Mouse (Mus musculus): ENCODE results near the gene Ttll12.

DNA sequence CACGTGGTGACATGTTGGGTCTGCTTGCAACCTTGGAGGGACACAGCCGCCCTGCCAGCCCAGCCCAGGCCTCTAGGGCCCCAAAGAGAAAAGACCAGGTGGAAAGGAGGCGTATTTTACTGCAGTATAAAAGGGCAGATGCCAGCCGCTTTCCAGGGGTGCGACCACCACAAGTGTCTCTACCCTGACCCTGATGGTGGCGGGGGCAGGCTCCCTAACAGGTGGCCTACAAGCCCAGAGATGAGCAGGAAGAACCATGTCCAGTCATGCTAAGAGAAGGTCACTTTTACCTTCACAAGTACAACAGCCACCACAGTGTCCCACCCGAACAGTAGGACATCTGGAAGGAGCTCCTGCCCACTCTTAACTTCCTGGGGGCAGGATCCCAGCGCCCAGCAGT lies 19.4 kb downstream of the Ttll12 start:
- no peak for TF ChIP-seq POLR2A (IDR thresholded peaks at IDR 0.05; ENCODE audit: insufficient read depth, low read depth, low read length)
- no peak for TF ChIP-seq CTCF (IDR thresholded peaks at IDR 0.05)
